Comparison of ENCODE assay signal across 19 mouse cellular contexts in genomic region chr11:104011565-104011964, GRCm38 (mm10).
"Had no signal": no experiment of that assay in that cellular context is flagged by ENCODE, and none has a peak within 500 bp of the region (broad histone marks: within the 10 kb centered on the region; RNA-seq: fewer than 3 reads in every experiment).

No protein-coding gene starts in this region.

- H3K4me2 ChIP-seq: kidney, embryonic 15.5 days; liver, embryonic 13.5 days; midbrain, embryonic 11.5 days; midbrain, embryonic 15.5 days; neural tube, embryonic 12.5 days; neural tube, embryonic 15.5 days had no signal

- ATAC-seq: midbrain, embryonic 15.5 days had no signal

- H3K36me3 ChIP-seq: kidney, embryonic 15.5 days; liver, embryonic 13.5 days; midbrain, embryonic 15.5 days; neural tube, embryonic 12.5 days; neural tube, embryonic 15.5 days had no signal

- H3K27me3 ChIP-seq: liver, embryonic 13.5 days; midbrain, embryonic 15.5 days; neural tube, embryonic 12.5 days; neural tube, embryonic 15.5 days had no signal

- H3K4me3 ChIP-seq: kidney, embryonic 15.5 days; left cerebral cortex, adult 2 months; liver, embryonic 13.5 days; midbrain, embryonic 15.5 days; neural tube, embryonic 12.5 days; neural tube, embryonic 15.5 days had no signal

- H3K9ac ChIP-seq: kidney, embryonic 15.5 days; liver, embryonic 13.5 days; midbrain, embryonic 15.5 days; neural tube, embryonic 12.5 days; neural tube, embryonic 15.5 days had no signal

- DNase-seq: kidney, adult 8-10 months; kidney, postnatal 10 days; kidney, postnatal 36 days; layer of hippocampus, postnatal 36 days; liver, embryonic 13.5 days; lung, adult 2 months; lung, postnatal 14 days; lung, postnatal 4 days; right cerebral cortex, adult 18-20 months; right cerebral cortex, postnatal 14 days; right cerebral cortex, postnatal 4 days; thymus, postnatal 25 days had no signal

- H3K4me1 ChIP-seq: kidney, embryonic 15.5 days; liver, embryonic 13.5 days; midbrain, embryonic 15.5 days; neural tube, embryonic 15.5 days had no signal

- H3K27ac ChIP-seq: kidney, embryonic 15.5 days; left cerebral cortex, adult 2 months; liver, embryonic 13.5 days; midbrain, embryonic 15.5 days; neural tube, embryonic 12.5 days; neural tube, embryonic 15.5 days; stomach, postnatal 0 days had no signal

- H3K9me3 ChIP-seq: kidney, embryonic 15.5 days; liver, embryonic 13.5 days; midbrain, embryonic 15.5 days; neural tube, embryonic 12.5 days; neural tube, embryonic 15.5 days had no signal
